Mouse (Mus musculus): ENCODE data around the gene Mbnl2. TPM values are rescaled to one million over a fixed set of nuclear protein-coding genes. Genes with fewer than 3 reads are reported as not detected.

Mbnl2 gene
- polyA plus RNA-seq, 1 experiment from 2014 or later: 25.4 TPM

DNA sequence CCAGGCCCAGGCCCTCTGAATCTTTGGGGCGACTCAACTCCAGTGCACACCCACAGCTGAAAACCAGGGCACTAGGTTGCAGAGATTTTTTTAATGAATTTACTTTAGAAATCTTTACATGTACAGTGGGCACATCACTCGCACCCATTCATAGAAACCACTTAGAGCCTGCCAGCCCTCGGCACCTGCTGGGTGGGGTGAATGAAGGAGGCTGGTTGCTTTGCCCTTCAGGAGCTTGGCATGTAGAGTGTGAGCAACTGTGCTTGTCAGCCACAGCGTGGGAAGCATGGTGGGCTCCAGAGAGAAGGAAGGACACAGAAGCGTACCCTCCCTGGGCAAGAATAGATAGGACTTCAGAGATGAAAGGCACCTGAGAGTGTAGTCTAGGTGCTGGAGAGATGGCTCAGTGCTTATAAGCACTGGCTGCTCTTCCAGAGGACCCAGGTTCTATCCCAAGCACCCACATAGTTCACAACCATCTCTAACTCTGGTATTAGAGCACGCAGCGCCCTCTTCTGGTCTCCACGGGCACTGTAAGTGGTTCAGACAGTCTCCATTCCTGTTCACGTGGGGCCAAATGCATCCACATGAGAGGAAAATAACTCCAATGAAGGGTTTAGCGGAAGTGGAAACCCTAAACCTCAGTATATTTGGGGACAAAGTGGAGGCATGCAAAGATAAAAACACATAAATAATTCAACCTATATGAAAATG lies 114.9 kb downstream of the Mbnl2 start:
- H3K27me3 ChIP-seq (replicated peaks; ENCODE audit: control insufficient read depth, insufficient read depth, low read length): no peaks in the 10 kb centered on the region
- H3K36me3 ChIP-seq (ENCODE audit: control insufficient read depth, insufficient read depth, low read length): no peaks in the 10 kb centered on the region
- WGBS: 95% methylated on average over 10 of the region's 10 CpGs
- H3K4me3 ChIP-seq (ENCODE audit: low read length): no peak overlapping the region
- H3K4me1 ChIP-seq (ENCODE audit: control insufficient read depth, insufficient read depth, low read depth, low read length): no peaks in the 10 kb centered on the region
- H3K4me2 ChIP-seq (ENCODE audit: low read length): no peak overlapping the region
- H3K27ac ChIP-seq (ENCODE audit: low read depth, low read length): no peak overlapping the region
- no peak for ATAC-seq
- no peaks in the 10 kb centered on the region for H3K9me3 ChIP-seq (ENCODE audit: control insufficient read depth, low read length)
- H3K9ac ChIP-seq (ENCODE audit: low read depth, low read length): no peak overlapping the region

DNA sequence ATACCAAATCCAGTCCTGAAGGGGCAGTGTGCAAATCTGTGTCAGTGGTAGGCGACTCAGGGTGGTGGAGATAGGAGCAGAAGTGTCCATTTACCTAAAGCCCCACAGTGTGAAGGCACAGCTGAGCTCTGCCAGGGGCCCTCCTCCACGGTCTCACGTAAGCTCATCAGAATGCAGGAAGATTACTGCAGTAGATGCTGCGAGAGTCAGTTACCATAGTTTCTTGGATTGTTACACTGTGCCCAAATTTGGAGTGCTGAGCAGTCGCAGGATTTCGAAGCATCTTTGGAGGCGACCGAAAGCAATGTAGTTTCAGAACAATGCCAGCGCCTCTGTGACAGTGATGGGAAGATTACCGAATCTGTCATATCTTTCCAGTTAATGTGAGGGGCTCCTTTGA lies 116.2 kb downstream of the Mbnl2 start:
- no peaks in the 10 kb centered on the region for H3K4me1 ChIP-seq (ENCODE audit: control insufficient read depth, insufficient read depth, low read depth, low read length)
- no peaks in the 10 kb centered on the region for H3K36me3 ChIP-seq (ENCODE audit: control insufficient read depth, insufficient read depth, low read length)
- H3K27ac ChIP-seq (ENCODE audit: low read depth, low read length): no peak overlapping the region
- 0 out of 2 replicates have a peak, but pooled peaks have one; percentile 34 for ATAC-seq
- no peaks in the 10 kb centered on the region for H3K9me3 ChIP-seq (ENCODE audit: control insufficient read depth, low read length)
- no peak overlapping the region for H3K9ac ChIP-seq (ENCODE audit: low read depth, low read length)
- H3K4me3 ChIP-seq (ENCODE audit: low read length): no peak overlapping the region
- H3K4me2 ChIP-seq (ENCODE audit: low read length): no peak overlapping the region
- no peaks in the 10 kb centered on the region for H3K27me3 ChIP-seq (replicated peaks; ENCODE audit: control insufficient read depth, insufficient read depth, low read length)
- WGBS: 77% methylated on average over 10 of the region's 10 CpGs

DNA sequence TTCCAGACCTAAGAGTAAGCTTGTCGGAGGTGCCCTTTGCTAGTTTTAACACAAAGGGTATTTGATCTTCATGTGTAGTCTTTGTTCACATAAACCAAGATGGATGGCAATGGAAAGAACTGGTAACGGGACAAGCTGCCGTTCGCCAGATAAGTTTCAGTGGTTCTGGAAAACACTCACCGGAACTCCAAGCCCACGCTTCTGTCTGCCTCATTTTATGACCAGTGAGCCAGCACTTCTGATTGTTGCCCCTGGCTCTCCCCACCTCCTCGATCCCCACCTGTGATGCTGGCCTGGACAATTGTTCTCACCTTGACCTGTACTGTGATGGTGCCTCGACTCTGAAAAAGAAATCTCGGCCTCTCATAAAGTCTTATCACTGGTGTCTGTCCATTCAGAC lies 117.0 kb downstream of the Mbnl2 start:
- 90% methylated on average over 9 of the region's 9 CpGs for WGBS
- no peaks in the 10 kb centered on the region for H3K4me1 ChIP-seq (ENCODE audit: control insufficient read depth, insufficient read depth, low read depth, low read length)
- no peaks in the 10 kb centered on the region for H3K9me3 ChIP-seq (ENCODE audit: control insufficient read depth, low read length)
- no peak overlapping the region for H3K4me2 ChIP-seq (ENCODE audit: low read length)
- H3K27ac ChIP-seq (ENCODE audit: low read depth, low read length): no peak overlapping the region
- H3K36me3 ChIP-seq (ENCODE audit: control insufficient read depth, insufficient read depth, low read length): no peaks in the 10 kb centered on the region
- no peak for ATAC-seq
- H3K9ac ChIP-seq (ENCODE audit: low read depth, low read length): no peak overlapping the region
- H3K4me3 ChIP-seq (ENCODE audit: low read length): no peak overlapping the region
- H3K27me3 ChIP-seq (replicated peaks; ENCODE audit: control insufficient read depth, insufficient read depth, low read length): no peaks in the 10 kb centered on the region

DNA sequence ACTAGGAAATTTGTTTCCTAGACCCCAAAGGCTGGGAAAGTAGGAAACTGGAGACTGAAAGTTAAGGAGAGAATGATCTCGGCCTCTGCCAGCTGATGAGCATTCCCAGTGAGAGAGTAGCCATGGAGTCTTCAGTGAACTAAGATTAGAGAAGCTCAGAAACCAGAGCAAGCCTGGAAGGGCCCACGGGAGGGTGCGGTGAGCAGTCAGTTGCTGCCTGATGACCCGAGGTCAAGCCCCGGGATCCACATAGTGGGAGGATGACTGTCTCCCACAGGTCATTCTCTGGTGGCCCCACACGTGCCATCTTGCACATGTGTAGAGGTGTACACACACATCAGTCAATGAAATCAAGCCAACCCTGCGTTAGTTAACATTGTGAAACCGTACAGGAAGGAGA lies 118.0 kb downstream of the Mbnl2 start:
- Histone ChIP-seq H3K4me3 (ENCODE audit: low read length) (no peak overlapping the region), H3K9ac (ENCODE audit: low read depth, low read length) (no peak overlapping the region), H3K4me1 (ENCODE audit: control insufficient read depth, insufficient read depth, low read depth, low read length) (no peaks in the 10 kb centered on the region), H3K4me2 (ENCODE audit: low read length) (no peak overlapping the region), H3K9me3 (ENCODE audit: control insufficient read depth, low read length) (no peaks in the 10 kb centered on the region), H3K36me3 (ENCODE audit: control insufficient read depth, insufficient read depth, low read length) (no peaks in the 10 kb centered on the region), H3K27me3 (replicated peaks; ENCODE audit: control insufficient read depth, insufficient read depth, low read length) (no peaks in the 10 kb centered on the region), H3K27ac (ENCODE audit: low read depth, low read length) (no peak overlapping the region)
- 89% methylated on average over 8 of the region's 8 CpGs for WGBS
- ATAC-seq: no peak

DNA sequence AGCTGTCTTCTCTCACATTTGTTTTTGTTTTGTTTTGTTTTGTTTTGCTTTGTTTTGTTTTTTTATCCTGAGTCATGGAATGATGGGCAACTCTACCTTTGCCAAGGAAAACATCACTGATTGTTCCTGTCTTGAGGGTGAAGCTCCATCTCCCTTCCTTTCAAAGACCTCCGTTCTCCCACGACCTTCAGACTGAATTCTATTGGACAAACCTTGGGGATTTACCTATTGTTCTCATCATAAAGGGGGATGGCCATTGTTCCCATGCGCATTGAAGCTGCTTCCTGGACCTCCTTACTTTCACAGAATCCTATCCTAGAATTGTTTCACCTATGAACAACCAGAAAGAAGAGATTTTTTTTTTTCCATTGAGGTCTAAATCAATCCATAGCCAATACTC lies 118.7 kb downstream of the Mbnl2 start:
- H3K9ac ChIP-seq (ENCODE audit: low read depth, low read length): no peak overlapping the region
- no peaks in the 10 kb centered on the region for H3K9me3 ChIP-seq (ENCODE audit: control insufficient read depth, low read length)
- H3K4me1 ChIP-seq (ENCODE audit: control insufficient read depth, insufficient read depth, low read depth, low read length): no peaks in the 10 kb centered on the region
- H3K27me3 ChIP-seq (replicated peaks; ENCODE audit: control insufficient read depth, insufficient read depth, low read length): no peaks in the 10 kb centered on the region
- no peaks in the 10 kb centered on the region for H3K36me3 ChIP-seq (ENCODE audit: control insufficient read depth, insufficient read depth, low read length)
- H3K27ac ChIP-seq (ENCODE audit: low read depth, low read length): no peak overlapping the region
- 54% methylated on average over 3 of the region's 3 CpGs for WGBS
- no peak overlapping the region for H3K4me3 ChIP-seq (ENCODE audit: low read length)
- ATAC-seq: no peak
- H3K4me2 ChIP-seq (ENCODE audit: low read length): no peak overlapping the region

DNA sequence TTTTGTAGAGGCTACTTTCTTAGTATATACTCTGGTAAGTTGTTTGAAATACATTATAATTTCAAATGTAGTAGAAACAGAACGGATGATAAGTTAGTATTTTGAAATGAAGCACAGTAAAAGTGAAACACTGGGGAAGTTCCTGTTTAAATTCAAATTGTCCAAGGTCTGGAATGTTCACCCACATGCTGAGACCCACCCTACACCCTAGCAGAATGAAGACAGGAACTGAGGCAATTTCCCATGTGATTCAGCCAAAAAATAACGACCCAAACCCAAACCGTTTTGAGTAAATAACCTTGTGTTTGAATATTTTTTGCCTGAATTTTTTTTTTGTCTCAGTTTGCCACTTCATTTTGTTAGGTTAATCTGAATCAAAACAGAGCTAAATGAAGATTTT lies 119.4 kb downstream of the Mbnl2 start:
- Histone ChIP-seq H3K36me3 (ENCODE audit: control insufficient read depth, insufficient read depth, low read length) (no peaks in the 10 kb centered on the region), H3K27me3 (replicated peaks; ENCODE audit: control insufficient read depth, insufficient read depth, low read length) (no peaks in the 10 kb centered on the region), H3K9me3 (ENCODE audit: control insufficient read depth, low read length) (no peaks in the 10 kb centered on the region), H3K27ac (ENCODE audit: low read depth, low read length) (no peak overlapping the region), H3K4me2 (ENCODE audit: low read length) (no peak overlapping the region), H3K9ac (ENCODE audit: low read depth, low read length) (no peak overlapping the region), H3K4me1 (ENCODE audit: control insufficient read depth, insufficient read depth, low read depth, low read length) (no peaks in the 10 kb centered on the region), H3K4me3 (ENCODE audit: low read length) (no peak overlapping the region)
- ATAC-seq: no peak
- 87% methylated on average over 3 of the region's 3 CpGs for WGBS

DNA sequence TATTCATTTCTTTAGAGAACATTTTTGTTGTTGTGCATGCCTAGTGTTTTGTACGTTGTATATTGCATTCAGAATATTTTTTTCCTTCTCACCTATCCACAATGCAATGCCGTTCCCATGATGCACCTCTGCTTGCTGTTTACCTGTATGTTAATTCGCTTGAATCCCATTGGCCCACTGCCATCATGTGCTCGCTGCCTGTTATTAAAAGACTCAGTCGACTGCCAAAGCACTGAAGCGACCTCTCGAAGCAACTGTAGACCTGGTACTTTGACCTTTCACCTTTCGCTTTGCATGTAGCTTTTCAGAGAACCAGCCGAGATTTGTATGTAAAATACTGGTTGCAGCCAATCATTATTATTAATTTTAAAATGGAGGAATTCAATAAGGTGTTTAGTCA lies 120.0 kb downstream of the Mbnl2 start:
- H3K9me3 ChIP-seq (ENCODE audit: control insufficient read depth, low read length): no peaks in the 10 kb centered on the region
- no peak for ATAC-seq
- no peaks in the 10 kb centered on the region for H3K4me1 ChIP-seq (ENCODE audit: control insufficient read depth, insufficient read depth, low read depth, low read length)
- H3K4me3 ChIP-seq (ENCODE audit: low read length): no peak overlapping the region
- no peaks in the 10 kb centered on the region for H3K36me3 ChIP-seq (ENCODE audit: control insufficient read depth, insufficient read depth, low read length)
- H3K27ac ChIP-seq (ENCODE audit: low read depth, low read length): no peak overlapping the region
- no peaks in the 10 kb centered on the region for H3K27me3 ChIP-seq (replicated peaks; ENCODE audit: control insufficient read depth, insufficient read depth, low read length)
- H3K9ac ChIP-seq (ENCODE audit: low read depth, low read length): no peak overlapping the region
- H3K4me2 ChIP-seq (ENCODE audit: low read length): no peak overlapping the region
- 85% methylated on average over 9 of the region's 9 CpGs for WGBS

DNA sequence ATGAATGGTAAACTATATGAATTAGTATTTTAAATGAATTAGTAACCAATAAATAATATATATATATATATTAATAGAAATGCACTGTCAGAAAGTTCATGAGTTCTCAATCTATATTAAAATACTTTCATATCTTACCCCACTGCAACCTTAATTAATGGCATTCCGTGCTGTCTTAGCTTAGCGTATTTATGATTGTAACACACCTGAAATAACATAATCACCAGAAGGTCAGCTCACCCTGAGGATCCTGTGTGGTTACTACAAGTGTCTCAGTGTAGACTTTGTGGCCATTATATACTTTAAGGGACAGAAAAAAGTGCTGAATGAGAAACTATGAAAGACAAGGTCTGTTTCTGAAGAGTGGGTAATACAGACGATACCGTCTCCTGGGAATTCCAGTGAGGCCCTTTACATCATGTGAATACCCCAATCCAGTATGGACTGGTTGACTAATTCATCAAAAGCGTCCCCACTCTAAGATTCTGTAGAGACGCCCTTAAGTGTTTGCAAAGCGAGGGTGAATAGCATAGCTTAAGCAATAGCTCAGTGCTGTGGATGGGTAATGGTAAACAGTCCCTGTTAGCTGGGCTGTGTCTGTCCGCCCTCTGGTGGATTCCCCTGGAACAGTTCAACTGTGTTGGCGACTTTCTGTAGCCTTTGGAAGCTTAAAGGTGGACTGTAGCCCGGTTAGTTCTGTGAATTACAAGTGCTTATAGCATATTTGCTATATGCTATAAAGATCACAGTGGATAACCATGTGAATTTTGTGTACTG lies 122.6 kb downstream of the Mbnl2 start:
- H3K4me3 ChIP-seq (ENCODE audit: low read length): no peak overlapping the region
- no peaks in the 10 kb centered on the region for H3K27me3 ChIP-seq (replicated peaks; ENCODE audit: control insufficient read depth, insufficient read depth, low read length)
- no peak overlapping the region for H3K27ac ChIP-seq (ENCODE audit: low read depth, low read length)
- 45% methylated on average over 10 of the region's 10 CpGs for WGBS
- H3K36me3 ChIP-seq (ENCODE audit: control insufficient read depth, insufficient read depth, low read length): no peaks in the 10 kb centered on the region
- H3K9ac ChIP-seq (ENCODE audit: low read depth, low read length): no peak overlapping the region
- H3K4me2 ChIP-seq (ENCODE audit: low read length): no peak overlapping the region
- H3K4me1 ChIP-seq (ENCODE audit: control insufficient read depth, insufficient read depth, low read depth, low read length): no peaks in the 10 kb centered on the region
- no peaks in the 10 kb centered on the region for H3K9me3 ChIP-seq (ENCODE audit: control insufficient read depth, low read length)
- ATAC-seq: peak; percentile 95

DNA sequence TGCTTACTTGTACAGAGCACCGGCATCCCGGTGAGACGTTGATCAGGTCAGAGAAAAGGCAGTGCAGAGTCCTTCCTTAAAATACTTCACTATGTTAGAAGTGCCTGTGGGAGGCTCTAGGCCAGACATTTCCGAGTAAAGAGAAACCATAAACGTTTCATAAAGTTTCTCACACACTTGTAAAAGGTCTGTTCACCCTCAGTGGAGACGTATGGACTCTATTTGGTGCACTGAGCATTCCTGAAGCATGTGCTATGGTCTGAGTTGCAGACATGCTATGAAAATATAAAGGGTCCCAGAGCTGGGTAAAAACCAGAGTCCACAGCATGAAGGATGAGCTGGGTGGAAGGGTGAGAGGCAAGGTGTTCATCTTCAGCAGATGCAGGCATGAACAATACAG lies 124.1 kb downstream of the Mbnl2 start:
- no peaks in the 10 kb centered on the region for H3K4me1 ChIP-seq (ENCODE audit: control insufficient read depth, insufficient read depth, low read depth, low read length)
- H3K9ac ChIP-seq (ENCODE audit: low read depth, low read length): no peak overlapping the region
- no peak overlapping the region for H3K27ac ChIP-seq (ENCODE audit: low read depth, low read length)
- H3K4me3 ChIP-seq (ENCODE audit: low read length): no peak overlapping the region
- ATAC-seq: no peak
- no peaks in the 10 kb centered on the region for H3K27me3 ChIP-seq (replicated peaks; ENCODE audit: control insufficient read depth, insufficient read depth, low read length)
- H3K36me3 ChIP-seq (ENCODE audit: control insufficient read depth, insufficient read depth, low read length): no peaks in the 10 kb centered on the region
- H3K9me3 ChIP-seq (ENCODE audit: control insufficient read depth, low read length): no peaks in the 10 kb centered on the region
- H3K4me2 ChIP-seq (ENCODE audit: low read length): no peak overlapping the region
- 81% methylated on average over 6 of the region's 6 CpGs for WGBS

All from hindbrain, embryonic 16.5 days (tissue).